Mouse (Mus musculus) forebrain, embryonic 11.5 days (tissue): Measurements from ENCODE around the gene Cit. TPM values are rescaled to one million over a fixed set of nuclear protein-coding genes. Genes with fewer than 3 reads are reported as not detected.
A peak's percentile ranks its signal among the peaks of the same experiment; 100 is the strongest.

Experiments
- ATAC-seq: fragments of 200-750 bp; cut with Nextera tagmentation; replicated peaks from 2 replicates; pipeline ENCODE4 v1.8.0; 2017; ENCODE audit warnings: moderate TSS enrichment; ENCODE audit not compliant: low FRiP score
- DNase-seq: peaks from one replicate; pipeline ENCODE4 v3.0.0-alpha.2; 2017; ENCODE audit warnings: low spot score
- H3K27ac ChIP-seq: fragments of 300-500 bp; sonication (generic); 2 replicates; pipeline ENCODE4 v1.5.1; 2014; ENCODE audit warnings: low read depth, low read length
- H3K27me3 ChIP-seq: fragments of 300-500 bp; sonication (generic); 2 replicates; pipeline ENCODE4 v1.6.1; 2014; ENCODE audit warnings: mild to moderate bottlenecking, low read length, mixed read lengths; ENCODE audit not compliant: control insufficient read depth, insufficient read depth
- H3K36me3 ChIP-seq: fragments of 300-500 bp; sonication (generic); 2 replicates; pipeline ENCODE4 v1.6.1; 2014; ENCODE audit warnings: mild to moderate bottlenecking, low read length, moderate library complexity, mixed read lengths; ENCODE audit not compliant: control insufficient read depth, insufficient read depth
- H3K4me1 ChIP-seq: fragments of 300-500 bp; sonication (generic); replicated peaks from 2 replicates; pipeline ENCODE4 v1.6.1; 2014; ENCODE audit warnings: low read length, mixed read lengths; ENCODE audit not compliant: control insufficient read depth, insufficient read depth
- H3K4me2 ChIP-seq: fragments of 300-500 bp; sonication (generic); 2 replicates; pipeline ENCODE4 v1.6.1; 2014; ENCODE audit warnings: low read depth, mild to moderate bottlenecking, low read length, moderate library complexity, mixed read lengths; ENCODE audit not compliant: severe bottlenecking
- H3K4me3 ChIP-seq: fragments of 300-500 bp; sonication (generic); 2 replicates; pipeline ENCODE4 v1.5.1; 2014; ENCODE audit warnings: low read depth, low read length
- H3K9ac ChIP-seq: fragments of 300-500 bp; sonication (generic); 2 replicates; pipeline ENCODE4 v1.6.1; 2014; ENCODE audit warnings: low read length
- H3K9me3 ChIP-seq: fragments of 300-500 bp; sonication (generic); 2 replicates; pipeline ENCODE4 v1.6.1; 2016; ENCODE audit warnings: low read length, mixed read lengths; ENCODE audit not compliant: control insufficient read depth
- WGBS: fragments of 180-500 bp; shearing (Covaris S2); extraction: QIAGEN DNeasy Blood & Tissue Kit; methylation state at CpG from one replicate; pipeline ENCODE4 v1.1.7; 2014; 5-methylcytosine and 5-hydroxymethylcytosine counted together
- polyA plus RNA-seq: library from polyadenylated mRNA; unstranded; fragments of >200 nt; fragmentation: Nextera tagmentation; extraction: Ambion mirVana; gene quantifications from 2 replicates; pipeline ENCODE4 v1.2.1, GENCODE M21; 2014

The Cit gene
- polyA plus RNA-seq, 1 experiment from 2014 or later: 48.9 TPM

DNA sequence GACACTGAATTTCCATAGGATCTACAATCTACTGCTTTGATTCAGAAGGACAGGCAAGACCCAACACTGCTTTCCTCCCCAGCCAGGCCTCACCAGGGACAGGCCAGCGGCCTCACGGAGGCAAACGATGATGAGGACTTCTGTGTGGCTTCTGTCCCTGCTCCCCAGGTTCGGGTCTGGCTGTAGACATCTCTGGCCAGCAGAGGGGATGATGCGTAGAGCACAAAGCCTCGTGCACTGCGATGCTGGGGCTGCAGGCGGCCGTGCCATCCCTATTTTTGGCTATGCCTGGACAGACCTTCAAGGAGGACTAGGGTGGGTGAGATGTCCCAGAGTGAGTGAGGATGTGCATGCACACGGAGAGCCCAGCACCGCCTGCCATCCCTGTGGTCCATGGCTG, 169.2 kb downstream of the Cit start:
- Histone ChIP-seq H3K9ac (no peak overlapping the region), H3K36me3 (peaks cover 28% of the 10 kb centered on the region; the same call in 1 of the 2 replicates), H3K4me1 (no peaks in the 10 kb centered on the region), H3K4me3 (no peak overlapping the region), H3K4me2 (no peak overlapping the region), H3K27ac (no peak overlapping the region), H3K27me3 (no peaks in the 10 kb centered on the region), H3K9me3 (no peaks in the 10 kb centered on the region)
- WGBS: 96% methylated on average over 11 of the region's 11 CpGs
- ATAC-seq: no peak
- DNase-seq: no peak

DNA sequence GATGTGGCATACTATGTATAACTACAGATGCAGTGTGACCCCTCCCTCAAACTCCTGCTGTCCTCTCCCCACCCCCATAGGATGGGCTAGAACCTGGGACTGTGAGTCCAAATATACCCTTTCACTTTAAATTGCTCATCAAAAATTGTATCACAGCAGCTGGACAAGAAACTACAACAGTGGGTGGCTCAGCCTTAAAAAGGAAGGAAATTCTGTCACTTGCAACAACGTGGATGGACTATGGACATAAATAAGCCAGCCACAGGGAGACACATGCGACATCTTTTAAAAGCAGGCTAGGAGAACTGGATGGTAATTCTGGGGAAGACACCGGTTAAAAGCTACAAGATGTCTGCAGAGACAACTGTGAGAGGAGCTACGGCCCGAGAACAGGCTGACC, 171.5 kb downstream of the Cit start:
- Histone ChIP-seq H3K4me2 (no peak overlapping the region), H3K4me3 (no peak overlapping the region), H3K27me3 (no peaks in the 10 kb centered on the region), H3K27ac (no peak overlapping the region), H3K4me1 (no peaks in the 10 kb centered on the region), H3K9me3 (no peaks in the 10 kb centered on the region), H3K9ac (no peak overlapping the region), H3K36me3 (peaks cover 34% of the 10 kb centered on the region)
- ATAC-seq (no peak), DNase-seq (no peak)
- WGBS: 91% methylated on average over 5 of the region's 5 CpGs

DNA sequence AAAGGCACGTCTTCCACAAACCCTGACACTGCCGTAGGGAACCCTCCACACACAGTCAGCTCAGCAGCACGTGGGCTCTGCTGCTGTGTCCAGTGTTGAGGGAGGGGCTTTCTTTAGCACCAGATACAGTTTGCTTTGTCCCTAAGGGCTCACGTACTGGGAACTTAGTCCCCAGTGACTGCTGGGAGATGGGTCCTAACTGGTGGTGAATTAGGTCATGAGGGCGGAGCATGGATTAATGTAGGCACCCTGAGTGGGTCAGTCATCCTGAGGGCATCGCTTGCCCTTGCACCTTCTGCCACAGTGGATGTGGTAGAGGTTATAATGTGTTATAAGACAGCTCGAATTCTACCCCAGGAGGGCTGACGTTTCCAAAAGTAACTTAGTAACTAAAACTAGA, 172.3 kb downstream of the Cit start:
- Histone ChIP-seq H3K36me3 (peaks cover 34% of the 10 kb centered on the region), H3K27ac (no peak overlapping the region), H3K4me1 (no peaks in the 10 kb centered on the region), H3K9ac (no peak overlapping the region), H3K27me3 (no peaks in the 10 kb centered on the region), H3K4me2 (no peak overlapping the region), H3K4me3 (no peak overlapping the region), H3K9me3 (no peaks in the 10 kb centered on the region)
- DNase-seq (no peak), ATAC-seq (no peak)
- WGBS: 93% methylated on average over 8 of the region's 8 CpGs

DNA sequence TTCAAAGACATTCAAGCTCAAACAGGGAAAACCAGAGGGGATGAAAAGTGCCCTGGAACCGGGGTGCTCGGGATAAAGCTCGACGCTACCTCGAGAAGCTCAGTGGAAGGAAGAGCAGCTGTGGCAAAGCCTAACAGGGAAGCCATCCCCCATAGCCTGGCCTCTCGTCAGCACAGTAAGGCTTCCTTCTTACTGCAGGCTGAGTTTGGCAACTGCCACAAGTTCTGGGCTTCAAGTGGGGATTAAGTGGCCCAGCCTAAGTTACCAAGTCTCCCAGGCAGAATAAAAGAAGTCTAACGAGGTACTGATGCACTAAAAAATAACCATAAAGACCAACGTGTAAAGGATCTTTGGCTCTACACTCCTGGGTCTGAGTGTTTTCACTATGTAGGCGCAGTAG, 173.1 kb downstream of the Cit start:
- DNase-seq (no peak), ATAC-seq (no peak)
- no peak overlapping the region for H3K4me2 ChIP-seq
- H3K4me3 ChIP-seq: no peak overlapping the region
- H3K27ac ChIP-seq: no peak overlapping the region
- peaks cover 2% of the 10 kb centered on the region; the same call in 1 of the 2 replicates for H3K4me1 ChIP-seq
- H3K9ac ChIP-seq: no peak overlapping the region
- H3K27me3 ChIP-seq: no peaks in the 10 kb centered on the region
- H3K9me3 ChIP-seq: no peaks in the 10 kb centered on the region
- peaks cover 33% of the 10 kb centered on the region for H3K36me3 ChIP-seq
- WGBS: 88% methylated on average over 9 of the region's 9 CpGs

DNA sequence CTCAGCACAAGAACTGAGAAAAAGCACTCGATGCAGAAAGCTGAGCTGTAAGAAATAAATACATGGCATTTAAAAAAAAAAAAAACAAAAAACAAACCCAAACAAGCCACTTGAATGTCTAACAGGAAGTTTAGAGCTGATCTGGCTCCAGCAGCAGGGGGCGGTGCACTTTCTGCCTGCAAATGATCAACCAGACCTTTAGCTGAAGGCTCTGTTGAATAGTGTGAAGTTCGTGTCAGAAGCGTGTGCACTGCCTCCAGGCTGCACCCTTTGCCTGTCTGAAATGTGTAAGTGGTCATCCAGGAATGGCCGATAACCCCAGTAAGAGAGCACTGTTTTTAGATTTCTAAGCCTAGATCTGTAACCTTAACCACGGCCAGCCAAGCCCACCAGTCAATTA, 173.7 kb downstream of the Cit start:
- H3K36me3 ChIP-seq: peaks cover 29% of the 10 kb centered on the region
- no peak overlapping the region for H3K9ac ChIP-seq
- no peak overlapping the region for H3K4me3 ChIP-seq
- no peaks in the 10 kb centered on the region for H3K27me3 ChIP-seq
- no peak overlapping the region for H3K27ac ChIP-seq
- ATAC-seq (no peak), DNase-seq (no peak)
- H3K4me2 ChIP-seq: no peak overlapping the region
- WGBS: 89% methylated on average over 6 of the region's 6 CpGs
- H3K4me1 ChIP-seq: peaks cover 4% of the 10 kb centered on the region; the same call in 1 of the 2 replicates
- no peaks in the 10 kb centered on the region for H3K9me3 ChIP-seq

DNA sequence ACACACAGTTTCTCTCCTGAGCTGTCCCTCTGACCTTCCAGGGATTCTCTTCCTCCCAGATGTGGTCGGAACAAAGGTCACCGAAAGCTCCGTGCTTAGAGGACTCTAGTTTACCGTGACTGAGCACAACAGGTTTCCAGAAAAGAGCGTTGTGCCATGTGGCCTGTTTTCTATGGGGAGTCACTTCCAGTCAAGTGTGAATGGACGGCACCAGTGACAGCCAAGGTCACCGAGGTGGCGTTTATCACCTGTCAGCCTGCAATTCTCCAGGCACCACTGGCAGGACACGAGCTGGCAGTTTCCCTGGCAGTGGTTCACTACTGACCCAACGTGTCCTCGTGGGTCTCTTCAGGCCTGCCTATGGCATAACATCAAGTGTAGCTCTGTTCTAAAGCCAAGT, 174.3 kb downstream of the Cit start:
- Histone ChIP-seq H3K9me3 (no peaks in the 10 kb centered on the region), H3K36me3 (peaks cover 25% of the 10 kb centered on the region), H3K4me1 (peaks cover 4% of the 10 kb centered on the region; the same call in 1 of the 2 replicates), H3K4me3 (no peak overlapping the region), H3K4me2 (no peak overlapping the region), H3K27ac (no peak overlapping the region), H3K9ac (no peak overlapping the region), H3K27me3 (no peaks in the 10 kb centered on the region)
- DNase-seq: no peak
- ATAC-seq: no peak
- 86% methylated on average over 11 of the region's 11 CpGs for WGBS

DNA sequence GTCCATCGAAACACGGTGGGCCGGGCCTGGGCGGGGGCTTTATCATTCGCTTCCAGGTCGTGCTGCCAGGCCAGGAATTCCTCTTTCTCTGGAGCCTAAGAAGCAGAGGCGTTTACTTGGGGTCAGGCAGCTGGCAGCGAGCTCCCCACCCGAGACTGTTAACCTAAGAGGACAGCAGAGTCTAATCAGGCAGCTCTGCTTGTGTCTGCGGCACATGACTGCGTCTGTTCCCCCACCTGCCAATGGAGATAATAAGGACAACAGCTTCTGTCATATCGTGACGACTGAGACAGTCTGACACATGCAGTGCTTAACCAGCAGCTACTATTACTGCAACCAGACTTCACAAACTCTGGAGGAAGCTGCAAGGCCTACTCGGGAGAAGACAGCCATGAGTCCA, 176.5 kb downstream of the Cit start:
- WGBS: 90% methylated on average over 14 of the region's 14 CpGs
- Histone ChIP-seq H3K9me3 (no peaks in the 10 kb centered on the region), H3K36me3 (peaks cover 14% of the 10 kb centered on the region)

DNA sequence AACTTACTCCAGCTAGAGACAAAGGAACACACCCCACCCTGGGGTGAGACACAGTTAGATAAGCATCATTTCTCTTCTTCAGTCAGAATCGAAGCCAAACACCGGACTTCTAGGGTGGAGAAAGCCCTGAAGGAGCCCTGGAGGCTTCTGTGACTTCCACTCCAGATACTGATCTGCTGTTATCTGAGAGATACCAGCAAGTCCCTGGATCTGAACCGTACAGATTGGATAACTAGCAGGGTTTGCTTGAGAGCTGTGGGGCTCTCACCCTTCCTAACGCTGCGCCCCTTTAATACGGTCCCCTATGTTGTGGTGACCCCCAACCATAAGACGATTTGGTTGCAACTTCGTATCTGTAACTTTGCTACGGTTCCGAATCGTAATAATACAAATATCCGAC, 177.1 kb downstream of the Cit start:
- WGBS: 96% methylated on average over 12 of the region's 12 CpGs
- no peak for ATAC-seq
- Histone ChIP-seq H3K27ac (no peak overlapping the region), H3K27me3 (no peaks in the 10 kb centered on the region), H3K4me1 (peaks cover 4% of the 10 kb centered on the region; the same call in 1 of the 2 replicates), H3K9me3 (no peaks in the 10 kb centered on the region), H3K4me3 (no peak overlapping the region), H3K4me2 (0 out of 2 replicates have a peak overlapping the region, but pooled peaks have one; percentile 8), H3K9ac (no peak overlapping the region), H3K36me3 (peaks cover 12% of the 10 kb centered on the region)
- DNase-seq: no peak

More for the DNA sequence above, 176.5 kb downstream of the Cit start:
- no peak overlapping the region for H3K27ac ChIP-seq
- no peak for ATAC-seq
- H3K9ac ChIP-seq: no peak overlapping the region
- no peaks in the 10 kb centered on the region for H3K27me3 ChIP-seq
- no peak for DNase-seq
- H3K4me3 ChIP-seq: no peak overlapping the region
- peaks cover 4% of the 10 kb centered on the region; the same call in 1 of the 2 replicates for H3K4me1 ChIP-seq
- no peak overlapping the region for H3K4me2 ChIP-seq

DNA sequence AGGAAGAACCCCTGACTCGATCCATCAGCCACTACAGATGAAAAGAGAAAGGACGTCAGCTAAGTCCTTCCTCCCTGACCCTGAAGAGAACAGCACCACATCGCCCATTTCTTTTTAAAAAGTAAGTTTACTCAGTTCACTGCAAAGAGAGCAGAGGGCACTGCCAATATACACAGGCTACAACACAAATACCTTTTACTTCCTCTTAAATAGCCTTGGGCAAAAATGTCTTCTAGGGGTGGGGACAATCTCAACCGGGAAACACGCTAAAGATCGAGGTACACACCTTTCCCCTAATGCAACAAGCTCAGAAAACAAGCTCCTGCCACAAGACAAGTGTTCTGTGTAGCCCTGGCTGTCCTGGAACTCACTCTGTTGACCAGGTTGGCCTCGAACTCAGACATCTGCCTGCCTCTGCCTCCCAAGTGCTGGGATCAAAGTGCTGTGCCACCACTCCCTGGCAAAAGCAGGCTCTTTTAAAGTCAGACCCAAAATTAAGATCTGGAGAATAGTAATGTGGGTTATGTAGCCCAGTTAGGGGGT, 177.7 kb downstream of the Cit start:
- peak overlapping the region; percentile 81 for H3K9ac ChIP-seq
- peaks cover 8% of the 10 kb centered on the region for H3K36me3 ChIP-seq
- H3K27me3 ChIP-seq: no peaks in the 10 kb centered on the region
- peaks cover 4% of the 10 kb centered on the region; the same call in 1 of the 2 replicates for H3K4me1 ChIP-seq
- H3K27ac ChIP-seq: no peak overlapping the region
- H3K4me2 ChIP-seq: peak overlapping the region; percentile 80
- peak overlapping the region; percentile 65 for H3K4me3 ChIP-seq
- no peaks in the 10 kb centered on the region for H3K9me3 ChIP-seq
- DNase-seq (no peak), ATAC-seq (no peak)
- WGBS: 87% methylated on average over 7 of the region's 7 CpGs
